9 mouse cellular contexts compared by ENCODE assay signal in genomic region chrX:56755646-56756045, GRCm38 (mm10). TPM values are rescaled to one million over a fixed set of nuclear protein-coding genes. Genes with fewer than 3 reads are reported as not detected.
A peak's percentile ranks its signal among the peaks of the same experiment; 100 is the strongest.
DNase-seq lines count a peak whose midpoint lies in the region; ATAC-seq and TF ChIP-seq lines count a peak whose summit lies in the region.
"Had no signal": no experiment of that assay in that cellular context is flagged by ENCODE, and none has a peak within 500 bp of the region (broad histone marks: within the 10 kb centered on the region; RNA-seq: fewer than 3 reads in every experiment).

No protein-coding gene starts in this region.

- H3K36me3 ChIP-seq in hindbrain, postnatal 0 days (ENCODE audit: insufficient read depth, low read length): no peaks in the 10 kb centered on the region
- H3K36me3 ChIP-seq in hindbrain, embryonic 10.5 days: 0 out of 2 replicates have a peak, but pooled peaks cover 4% of the 10 kb centered on the region
- no peaks in the 10 kb centered on the region for H3K36me3 ChIP-seq in liver, embryonic 13.5 days
- H3K36me3 ChIP-seq in midbrain, embryonic 15.5 days (replicated peaks): no peaks in the 10 kb centered on the region
- H3K36me3 ChIP-seq: midbrain, embryonic 12.5 days had no signal

- H3K4me1 ChIP-seq in hindbrain, postnatal 0 days (ENCODE audit: insufficient read depth, low read length): no peaks in the 10 kb centered on the region
- H3K4me1 ChIP-seq in hindbrain, embryonic 10.5 days (replicated peaks): no peaks in the 10 kb centered on the region
- H3K4me1 ChIP-seq in liver, embryonic 13.5 days (replicated peaks): 0 out of 2 replicates have a peak, but pooled peaks cover 6% of the 10 kb centered on the region
- no peaks in the 10 kb centered on the region for H3K4me1 ChIP-seq in midbrain, embryonic 15.5 days
- H3K4me1 ChIP-seq: midbrain, embryonic 12.5 days had no signal

- 42% methylated on average over 2 of the region's 2 CpGs for WGBS in hindbrain, postnatal 0 days
- WGBS in hindbrain, embryonic 10.5 days: 42% methylated on average over 2 of the region's 2 CpGs
- WGBS in liver, embryonic 13.5 days (ENCODE audit: insufficient replicate concordance): 29% methylated on average over 2 of the region's 2 CpGs
- WGBS in midbrain, embryonic 15.5 days: 46% methylated on average over 2 of the region's 2 CpGs

- no peak overlapping the region for H3K4me3 ChIP-seq in hindbrain, postnatal 0 days (ENCODE audit: low read length)
- H3K4me3 ChIP-seq in hindbrain, embryonic 10.5 days: no peak overlapping the region
- H3K4me3 ChIP-seq in liver, embryonic 13.5 days (replicated peaks): no peak overlapping the region
- H3K4me3 ChIP-seq in midbrain, embryonic 15.5 days: no peak overlapping the region
- H3K4me3 ChIP-seq: midbrain, embryonic 12.5 days had no signal

- H3K27ac ChIP-seq in hindbrain, postnatal 0 days: no peak overlapping the region
- no peak overlapping the region for H3K27ac ChIP-seq in hindbrain, embryonic 10.5 days
- no peak overlapping the region for H3K27ac ChIP-seq in liver, embryonic 13.5 days
- no peak overlapping the region for H3K27ac ChIP-seq in midbrain, embryonic 15.5 days
- H3K27ac ChIP-seq: midbrain, embryonic 12.5 days had no signal

- no peak overlapping the region for H3K4me2 ChIP-seq in hindbrain, postnatal 0 days (ENCODE audit: low read depth, low read length)
- no peak overlapping the region for H3K4me2 ChIP-seq in liver, embryonic 13.5 days
- H3K4me2 ChIP-seq in midbrain, embryonic 15.5 days: no peak overlapping the region
- H3K4me2 ChIP-seq: midbrain, embryonic 12.5 days had no signal

- H3K9me3 ChIP-seq in hindbrain, postnatal 0 days (ENCODE audit: low read length): no peaks in the 10 kb centered on the region
- no peaks in the 10 kb centered on the region for H3K9me3 ChIP-seq in hindbrain, embryonic 10.5 days
- H3K9me3 ChIP-seq in liver, embryonic 13.5 days (replicated peaks): no peaks in the 10 kb centered on the region
- H3K9me3 ChIP-seq in midbrain, embryonic 15.5 days: no peaks in the 10 kb centered on the region
- H3K9me3 ChIP-seq: midbrain, embryonic 12.5 days had no signal

- no peak overlapping the region for H3K9ac ChIP-seq in hindbrain, postnatal 0 days (replicated peaks; ENCODE audit: low read length)
- no peak overlapping the region for H3K9ac ChIP-seq in liver, embryonic 13.5 days
- H3K9ac ChIP-seq in midbrain, embryonic 15.5 days: no peak overlapping the region
- H3K9ac ChIP-seq: midbrain, embryonic 12.5 days had no signal

- H3K27me3 ChIP-seq in hindbrain, postnatal 0 days (ENCODE audit: insufficient read depth, low read length): no peaks in the 10 kb centered on the region
- no peaks in the 10 kb centered on the region for H3K27me3 ChIP-seq in hindbrain, embryonic 10.5 days (ENCODE audit: insufficient read depth, poor library complexity, severe bottlenecking)
- H3K27me3 ChIP-seq in liver, embryonic 13.5 days: no peaks in the 10 kb centered on the region
- no peaks in the 10 kb centered on the region for H3K27me3 ChIP-seq in midbrain, embryonic 15.5 days (replicated peaks)
- H3K27me3 ChIP-seq: midbrain, embryonic 12.5 days had no signal

- peak; percentile 61 for DNase-seq in hindbrain, postnatal 0 days (ENCODE audit: low spot score)
- no peak for DNase-seq in hindbrain, embryonic 10.5 days (ENCODE audit: low spot score)
- DNase-seq in 3T3-L1 (ENCODE audit: low read depth, low spot score) (peak; percentile 58), R1 (ENCODE audit: low read depth, low spot score) (peak; percentile 49)
- DNase-seq in liver, embryonic 13.5 days: peak; percentile 27
- peak; percentile 18 for DNase-seq in thymus, postnatal 14 days

- peak; percentile 51 for TF ChIP-seq CTCF in hindbrain, postnatal 0 days (IDR thresholded peaks at IDR 0.05; ENCODE audit: low read depth)

- ATAC-seq in hindbrain, postnatal 0 days: no peak
- ATAC-seq in common myeloid progenitor, adult 5-6 weeks (replicated peaks; ENCODE audit: low read depth, poor library complexity, severe bottlenecking): peak; percentile 62
- ATAC-seq in liver, embryonic 13.5 days (ENCODE audit: low read depth): no peak
- ATAC-seq in midbrain, embryonic 15.5 days (replicated peaks): no peak

RNA-seq across cellular contexts. Expression of gene Fhl1, which starts 24.1 kb away (rescaled TPM):
- 189 and 208 TPM in 2 replicates for total RNA-seq in hindbrain, postnatal 0 days (2014; rRNA removed)
- 198 and 201 TPM in 2 replicates for polyA plus RNA-seq in hindbrain, postnatal 0 days (2015; fragmentation: Nextera tagmentation; extraction: Ambion mirVana)
- polyA plus RNA-seq in hindbrain, embryonic 10.5 days (2016; fragmentation: Nextera tagmentation; extraction: Ambion mirVana): 81.0 and 87.1 TPM in 2 replicates
- 1.6 and 21.3 TPM in 2 replicates for total RNA-seq in common myeloid progenitor, adult 5-6 weeks (2017)
- 11.7 and 11.8 TPM in 2 replicates for polyA plus RNA-seq in liver, embryonic 13.5 days (2015; fragmentation: Nextera tagmentation; extraction: Ambion mirVana)
- polyA plus RNA-seq in midbrain, embryonic 15.5 days (2015; fragmentation: Nextera tagmentation; extraction: Ambion mirVana): 172 and 177 TPM in 2 replicates
